Mouse (Mus musculus) forebrain, embryonic 13.5 days (tissue): ENCODE measurements at regions not wholly inside any gene's neighbourhood (a gene's known extent, or its start where the extent isn't known, plus 50 kb on each side); places are given as distances from the start of the nearest gene placed in this dataset.

Experiments
- ATAC-seq: fragments of 200-750 bp; cut with Nextera tagmentation; 2 replicates; pipeline ENCODE4 v1.8.0; 2017
- H3K27ac ChIP-seq: fragments of 300-500 bp; sonication (generic); 2 replicates; pipeline ENCODE4 v1.5.1; 2015; ENCODE audit warnings: inconsistent platforms, mild to moderate bottlenecking, moderate library complexity
- H3K27me3 ChIP-seq: fragments of 300-500 bp; sonication (generic); 2 replicates; pipeline ENCODE4 v1.6.1; 2015; ENCODE audit warnings: mild to moderate bottlenecking, inconsistent platforms
- H3K36me3 ChIP-seq: fragments of 300-500 bp; sonication (generic); 2 replicates; pipeline ENCODE4 v1.6.1; 2015; ENCODE audit warnings: mild to moderate bottlenecking, inconsistent platforms; ENCODE audit not compliant: poor library complexity, severe bottlenecking
- H3K4me1 ChIP-seq: fragments of 300-500 bp; sonication (generic); 2 replicates; pipeline ENCODE4 v1.6.1; 2015; ENCODE audit warnings: inconsistent platforms
- H3K4me2 ChIP-seq: fragments of 300-500 bp; sonication (generic); 2 replicates; pipeline ENCODE4 v1.6.1; 2015; ENCODE audit warnings: inconsistent platforms, mild to moderate bottlenecking, moderate library complexity
- H3K4me3 ChIP-seq: fragments of 300-500 bp; sonication (generic); 2 replicates; pipeline ENCODE4 v1.5.1; 2015; ENCODE audit warnings: mild to moderate bottlenecking, inconsistent platforms
- H3K9ac ChIP-seq: fragments of 300-500 bp; sonication (generic); 2 replicates; pipeline ENCODE4 v1.6.1; 2015; ENCODE audit warnings: mild to moderate bottlenecking, inconsistent platforms
- H3K9me3 ChIP-seq: fragments of 300-500 bp; sonication (generic); replicated peaks from 2 replicates; pipeline ENCODE4 v1.6.1; 2016; ENCODE audit warnings: inconsistent platforms
- WGBS: fragments of 180-500 bp; shearing (Covaris S2); methylation state at CpG from one replicate; pipeline ENCODE4 v1.1.7; 2015; 5-methylcytosine and 5-hydroxymethylcytosine counted together

- Histone ChIP-seq H3K4me2 (no peak overlapping the region), H3K36me3 (no peaks in the 10 kb centered on the region), H3K27ac (no peak overlapping the region), H3K9me3 (no peaks in the 10 kb centered on the region), H3K4me3 (no peak overlapping the region), H3K4me1 (no peaks in the 10 kb centered on the region), H3K27me3 (no peaks in the 10 kb centered on the region), H3K9ac (no peak overlapping the region)
- ATAC-seq: no peak
These were observed 340.1 kb upstream of the Sel1l start for GRCm38 (mm10) chr12:92189022-92189421.

GRCm38 (mm10) chr12:92187133-92187482 lies 338.2 kb upstream of the Sel1l start:
- Histone ChIP-seq H3K36me3 (no peaks in the 10 kb centered on the region), H3K27ac (no peak overlapping the region), H3K9me3 (no peaks in the 10 kb centered on the region), H3K9ac (no peak overlapping the region), H3K4me1 (no peaks in the 10 kb centered on the region), H3K4me2 (no peak overlapping the region), H3K4me3 (no peak overlapping the region), H3K27me3 (no peaks in the 10 kb centered on the region)
- ATAC-seq: no peak
- 56% methylated on average over 2 of the region's 2 CpGs for WGBS

- no peak for ATAC-seq
- WGBS: 66% methylated on average over 6 of the region's 6 CpGs
These were observed 337.6 kb upstream of the Sel1l start for GRCm38 (mm10) chr12:92186448-92187132.

GRCm38 (mm10) chr12:92179292-92179691 lies 330.3 kb upstream of the Sel1l start:
- Histone ChIP-seq H3K27ac (no peak overlapping the region), H3K4me1 (no peaks in the 10 kb centered on the region), H3K9me3 (no peaks in the 10 kb centered on the region), H3K4me3 (no peak overlapping the region), H3K27me3 (no peaks in the 10 kb centered on the region), H3K4me2 (no peak overlapping the region), H3K36me3 (no peaks in the 10 kb centered on the region), H3K9ac (no peak overlapping the region)
- WGBS: 66% methylated on average over 5 of the region's 5 CpGs
- ATAC-seq: no peak

More at GRCm38 (mm10) chr12:92186448-92187132, 337.6 kb upstream of the Sel1l start:
- Histone ChIP-seq H3K4me1 (no peaks in the 10 kb centered on the region), H3K9me3 (no peaks in the 10 kb centered on the region), H3K4me2 (no peak overlapping the region), H3K4me3 (no peak overlapping the region), H3K36me3 (no peaks in the 10 kb centered on the region), H3K9ac (no peak overlapping the region), H3K27ac (no peak overlapping the region), H3K27me3 (no peaks in the 10 kb centered on the region)

- H3K36me3 ChIP-seq: no peaks in the 10 kb centered on the region
- peaks cover 19% of the 10 kb centered on the region for H3K4me1 ChIP-seq
- H3K27ac ChIP-seq: no peak overlapping the region
- H3K4me2 ChIP-seq: no peak overlapping the region
- H3K9ac ChIP-seq: no peak overlapping the region
- no peak overlapping the region for H3K4me3 ChIP-seq
- H3K9me3 ChIP-seq: no peaks in the 10 kb centered on the region
- H3K27me3 ChIP-seq: no peaks in the 10 kb centered on the region
- no peak for ATAC-seq
These were observed 307.8 kb upstream of the Sel1l start for GRCm38 (mm10) chr12:92156726-92157125.

GRCm38 (mm10) chr12:92152922-92153235 lies 303.9 kb upstream of the Sel1l start:
- ATAC-seq: peak; percentile 50; the same call in 1 of the 2 replicates
- no peaks in the 10 kb centered on the region for H3K9me3 ChIP-seq
- no peaks in the 10 kb centered on the region for H3K36me3 ChIP-seq
- H3K27ac ChIP-seq: no peak overlapping the region
- WGBS: 64% methylated on average over 2 of the region's 2 CpGs
- H3K4me2 ChIP-seq: no peak overlapping the region
- no peaks in the 10 kb centered on the region for H3K27me3 ChIP-seq
- peaks cover 19% of the 10 kb centered on the region for H3K4me1 ChIP-seq
- H3K4me3 ChIP-seq: no peak overlapping the region
- no peak overlapping the region for H3K9ac ChIP-seq

- WGBS: 41% methylated on average over 4 of the region's 4 CpGs
- no peak overlapping the region for H3K4me2 ChIP-seq
- H3K4me1 ChIP-seq: peaks cover 19% of the 10 kb centered on the region
- no peak overlapping the region for H3K9ac ChIP-seq
- H3K36me3 ChIP-seq: no peaks in the 10 kb centered on the region
- no peaks in the 10 kb centered on the region for H3K9me3 ChIP-seq
- no peaks in the 10 kb centered on the region for H3K27me3 ChIP-seq
- ATAC-seq: peak; percentile 81
- H3K27ac ChIP-seq: no peak overlapping the region
- no peak overlapping the region for H3K4me3 ChIP-seq
These were observed 303.3 kb upstream of the Sel1l start for GRCm38 (mm10) chr12:92152043-92152921.

- Histone ChIP-seq H3K4me3 (no peak overlapping the region), H3K27me3 (no peaks in the 10 kb centered on the region), H3K9me3 (no peaks in the 10 kb centered on the region; the same call in 1 of the 2 replicates), H3K4me2 (no peak overlapping the region), H3K36me3 (no peaks in the 10 kb centered on the region), H3K9ac (no peak overlapping the region), H3K4me1 (no peaks in the 10 kb centered on the region), H3K27ac (no peak overlapping the region)
- no peak for ATAC-seq
- 73% methylated on average over 4 of the region's 4 CpGs for WGBS
These were observed 288.6 kb upstream of the Sel1l start for GRCm38 (mm10) chr12:92137539-92137938.

GRCm38 (mm10) chr12:92127648-92128047 lies 278.7 kb upstream of the Sel1l start:
- no peak overlapping the region for H3K9ac ChIP-seq
- H3K4me1 ChIP-seq: no peaks in the 10 kb centered on the region
- H3K9me3 ChIP-seq: no peaks in the 10 kb centered on the region
- H3K4me2 ChIP-seq: no peak overlapping the region
- no peak overlapping the region for H3K27ac ChIP-seq
- WGBS: 86% methylated on average over 6 of the region's 6 CpGs
- H3K36me3 ChIP-seq: no peaks in the 10 kb centered on the region
- ATAC-seq: no peak
- no peak overlapping the region for H3K4me3 ChIP-seq
- H3K27me3 ChIP-seq: no peaks in the 10 kb centered on the region

- no peak overlapping the region for H3K9ac ChIP-seq
- 87% methylated on average over 6 of the region's 6 CpGs for WGBS
- H3K4me1 ChIP-seq: no peaks in the 10 kb centered on the region
- no peaks in the 10 kb centered on the region for H3K27me3 ChIP-seq
- H3K27ac ChIP-seq: no peak overlapping the region
- H3K36me3 ChIP-seq: no peaks in the 10 kb centered on the region
- ATAC-seq: no peak
- H3K4me3 ChIP-seq: no peak overlapping the region
- no peak overlapping the region for H3K4me2 ChIP-seq
- H3K9me3 ChIP-seq: no peaks in the 10 kb centered on the region
These were observed 271.3 kb upstream of the Sel1l start for GRCm38 (mm10) chr12:92120164-92120815.

- Histone ChIP-seq H3K27ac (no peak overlapping the region), H3K27me3 (no peaks in the 10 kb centered on the region), H3K4me1 (peaks cover 9% of the 10 kb centered on the region; the same call in 1 of the 2 replicates), H3K9me3 (no peaks in the 10 kb centered on the region), H3K36me3 (no peaks in the 10 kb centered on the region), H3K4me2 (no peak overlapping the region), H3K9ac (no peak overlapping the region), H3K4me3 (no peak overlapping the region)
- WGBS: 32% methylated on average over 3 of the region's 3 CpGs
- ATAC-seq: peak; percentile 62; the same call in 1 of the 2 replicates
These were observed 260.7 kb upstream of the Sel1l start for GRCm38 (mm10) chr12:92109615-92110014.

GRCm38 (mm10) chr12:92100080-92100479 lies 251.1 kb upstream of the Sel1l start:
- no peak overlapping the region for H3K27ac ChIP-seq
- no peak overlapping the region for H3K4me3 ChIP-seq
- no peak overlapping the region for H3K9ac ChIP-seq
- H3K9me3 ChIP-seq: no peaks in the 10 kb centered on the region
- no peaks in the 10 kb centered on the region for H3K27me3 ChIP-seq
- H3K4me2 ChIP-seq: no peak overlapping the region
- no peaks in the 10 kb centered on the region for H3K36me3 ChIP-seq
- 81% methylated on average over 4 of the region's 4 CpGs for WGBS
- no peak for ATAC-seq
- no peaks in the 10 kb centered on the region for H3K4me1 ChIP-seq
